Mouse (Mus musculus) limb, embryonic 11.5 days (tissue): Measurements from ENCODE around the gene Nubp2. TPM values are rescaled to one million over a fixed set of nuclear protein-coding genes. Genes with fewer than 3 reads are reported as not detected.

Experiments
- ATAC-seq: fragments of 200-750 bp; cut with Nextera tagmentation; 2 replicates; pipeline ENCODE4 v1.8.0; 2017; ENCODE audit warnings: low read depth; ENCODE audit not compliant: insufficient number of reproducible peaks, low FRiP score, low TSS enrichment
- DNase-seq: peaks from one replicate; pipeline ENCODE4 v3.0.0-alpha.2; 2015; ENCODE audit warnings: low spot score
- H3K27ac ChIP-seq: fragments of 300-500 bp; sonication (generic); replicated peaks from 2 replicates; pipeline ENCODE4 v1.5.1; 2014; ENCODE audit warnings: low read depth, mild to moderate bottlenecking, low read length
- H3K27me3 ChIP-seq: fragments of 300-500 bp; sonication (generic); 2 replicates; pipeline ENCODE4 v1.6.1; 2014; ENCODE audit warnings: mild to moderate bottlenecking, low read length, mixed read lengths; ENCODE audit not compliant: control insufficient read depth, insufficient read depth
- H3K36me3 ChIP-seq: fragments of 300-500 bp; sonication (generic); 2 replicates; pipeline ENCODE4 v1.6.1; 2014; ENCODE audit warnings: mild to moderate bottlenecking, low read length, moderate library complexity, mixed read lengths; ENCODE audit not compliant: control insufficient read depth, insufficient read depth
- H3K4me1 ChIP-seq: fragments of 300-500 bp; sonication (generic); 2 replicates; pipeline ENCODE4 v1.6.1; 2014; ENCODE audit warnings: low read length, mixed read lengths; ENCODE audit not compliant: control insufficient read depth, insufficient read depth
- H3K4me2 ChIP-seq: fragments of 300-500 bp; sonication (generic); 2 replicates; pipeline ENCODE4 v1.6.1; 2014; ENCODE audit warnings: low read depth, mild to moderate bottlenecking, moderate library complexity; ENCODE audit not compliant: severe bottlenecking
- H3K4me3 ChIP-seq: fragments of 300-500 bp; sonication (generic); 2 replicates; pipeline ENCODE4 v1.5.1; 2014; ENCODE audit warnings: low read depth, low read length
- H3K9ac ChIP-seq: fragments of 300-500 bp; sonication (generic); 2 replicates; pipeline ENCODE4 v1.6.1; 2014; ENCODE audit warnings: mild to moderate bottlenecking, low read length
- H3K9me3 ChIP-seq: fragments of 300-500 bp; sonication (generic); 2 replicates; pipeline ENCODE4 v1.6.1; 2016; ENCODE audit warnings: low read length; ENCODE audit not compliant: control insufficient read depth
- WGBS: fragments of 180-500 bp; shearing (Covaris S2); extraction: QIAGEN DNeasy Blood & Tissue Kit; methylation state at CpG from one replicate; pipeline ENCODE4 v1.1.7; 2014; 5-methylcytosine and 5-hydroxymethylcytosine counted together
- polyA plus RNA-seq: library from polyadenylated mRNA; unstranded; fragments of >200 nt; fragmentation: Nextera tagmentation; extraction: Ambion mirVana; gene quantifications from 2 replicates; pipeline ENCODE4 v1.2.1, GENCODE M21; 2014

Nubp2 gene
- polyA plus RNA-seq, 1 experiment from 2014 or later = 65.1 TPM

DNA sequence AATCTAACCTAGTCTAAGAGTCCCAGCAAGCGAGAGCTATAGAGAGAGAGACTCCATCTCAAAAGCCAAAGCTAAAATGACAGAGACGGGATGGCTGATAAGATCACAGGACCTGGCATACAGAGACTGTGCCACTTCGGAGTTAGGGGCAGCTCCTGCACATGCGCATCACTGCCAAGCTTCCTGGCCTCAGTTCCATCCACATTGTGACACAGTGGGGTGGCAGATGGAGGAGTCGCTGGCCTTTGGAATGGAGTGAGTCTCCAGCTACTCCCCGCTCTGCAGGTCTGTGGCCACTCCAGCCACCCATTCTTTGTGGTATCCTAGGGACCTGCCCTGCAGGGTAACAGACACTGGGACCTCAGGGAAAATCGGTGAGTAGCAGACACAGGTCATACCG, 20.4 kb downstream of the Nubp2 start, which contains the start of gene Igfals:
Gene Igfals (plus strand): TSS at position 222 of the 400 bp plus-strand sequence.
- no peaks in the 10 kb centered on the region for H3K9me3 ChIP-seq
- WGBS = 89% methylated on average over 8 of the region's 8 CpGs
- H3K4me1 ChIP-seq = no peaks in the 10 kb centered on the region
- ATAC-seq = no peak
- no peak within 1 kb of the TSS for H3K4me3 ChIP-seq
- no peak within 1 kb of the TSS for H3K27ac ChIP-seq
- DNase-seq = no peak
- H3K36me3 ChIP-seq = 0 out of 2 replicates have a peak, but pooled peaks cover 4% of the 10 kb centered on the region
- H3K4me2 ChIP-seq = no peak within 1 kb of the TSS
- H3K9ac ChIP-seq = no peak within 1 kb of the TSS
- no peaks in the 10 kb centered on the region for H3K27me3 ChIP-seq

GRCm38 (mm10) chr17:24861785-24862184, 24.4 kb downstream of the Nubp2 start:
- ATAC-seq (no peak), DNase-seq (no peak)
- Histone ChIP-seq H3K4me3 (no peak overlapping the region), H3K36me3 (0 out of 2 replicates have a peak, but pooled peaks cover 4% of the 10 kb centered on the region), H3K27me3 (no peaks in the 10 kb centered on the region), H3K4me1 (no peaks in the 10 kb centered on the region), H3K9ac (no peak overlapping the region), H3K27ac (no peak overlapping the region), H3K9me3 (no peaks in the 10 kb centered on the region), H3K4me2 (no peak overlapping the region)
- WGBS = 94% methylated on average over 3 of the region's 3 CpGs

- Histone ChIP-seq H3K27me3 (no peaks in the 10 kb centered on the region), H3K9ac (no peak overlapping the region), H3K36me3 (0 out of 2 replicates have a peak, but pooled peaks cover 4% of the 10 kb centered on the region), H3K27ac (no peak overlapping the region), H3K4me2 (no peak overlapping the region), H3K9me3 (no peaks in the 10 kb centered on the region), H3K4me3 (no peak overlapping the region), H3K4me1 (no peaks in the 10 kb centered on the region)
- DNase-seq (no peak), ATAC-seq (no peak)
- 91% methylated on average over 8 of the region's 8 CpGs for WGBS
Measured at GRCm38 (mm10) chr17:24860076-24860475, 26.1 kb downstream of the Nubp2 start.

DNA sequence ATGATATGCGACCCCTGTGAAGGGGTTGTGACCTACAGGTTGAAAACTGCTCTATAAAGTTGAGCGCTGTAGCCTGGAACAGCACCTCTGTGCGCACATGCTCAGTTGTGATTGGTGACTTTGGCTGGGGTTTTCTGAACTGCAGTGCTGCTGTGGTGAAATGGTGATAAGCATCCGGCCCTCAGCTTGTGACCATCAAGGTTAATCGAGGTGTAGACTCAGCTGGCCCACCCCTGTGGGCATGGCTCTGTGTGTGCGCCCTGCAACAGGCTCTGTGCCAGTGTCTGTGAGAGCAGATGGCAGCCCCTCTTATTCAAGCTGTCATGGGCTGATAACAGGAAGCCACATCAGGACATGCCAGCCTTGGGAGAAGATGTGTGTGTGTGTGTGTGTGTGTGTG, 27.2 kb downstream of the Nubp2 start:
- no peaks in the 10 kb centered on the region for H3K4me1 ChIP-seq
- H3K27ac ChIP-seq = no peak overlapping the region
- no peak overlapping the region for H3K4me2 ChIP-seq
- no peak overlapping the region for H3K9ac ChIP-seq
- H3K36me3 ChIP-seq = 0 out of 2 replicates have a peak, but pooled peaks cover 4% of the 10 kb centered on the region
- DNase-seq = no peak
- no peak overlapping the region for H3K4me3 ChIP-seq
- 89% methylated on average over 6 of the region's 6 CpGs for WGBS
- no peaks in the 10 kb centered on the region for H3K9me3 ChIP-seq
- no peak for ATAC-seq
- no peaks in the 10 kb centered on the region for H3K27me3 ChIP-seq

GRCm38 (mm10) chr17:24857831-24858470, 28.2 kb downstream of the Nubp2 start:
- H3K9me3 ChIP-seq = no peaks in the 10 kb centered on the region
- H3K4me1 ChIP-seq = no peaks in the 10 kb centered on the region
- H3K9ac ChIP-seq = no peak overlapping the region
- WGBS = 80% methylated on average over 8 of the region's 8 CpGs
- ATAC-seq (no peak), DNase-seq (no peak)
- H3K36me3 ChIP-seq = 0 out of 2 replicates have a peak, but pooled peaks cover 4% of the 10 kb centered on the region
- no peak overlapping the region for H3K4me2 ChIP-seq
- H3K27me3 ChIP-seq = no peaks in the 10 kb centered on the region
- no peak overlapping the region for H3K4me3 ChIP-seq
- no peak overlapping the region for H3K27ac ChIP-seq

GRCm38 (mm10) chr17:24856589-24856988, 29.6 kb downstream of the Nubp2 start:
- WGBS = 89% methylated on average over 13 of the region's 13 CpGs
- DNase-seq (no peak), ATAC-seq (no peak)
- H3K27me3 ChIP-seq = 0 out of 2 replicates have a peak, but pooled peaks cover under 1% of the 10 kb centered on the region
- no peaks in the 10 kb centered on the region for H3K4me1 ChIP-seq
- no peak overlapping the region for H3K27ac ChIP-seq
- 0 out of 2 replicates have a peak, but pooled peaks cover under 1% of the 10 kb centered on the region for H3K36me3 ChIP-seq
- no peak overlapping the region for H3K9ac ChIP-seq
- no peaks in the 10 kb centered on the region for H3K9me3 ChIP-seq
- no peak overlapping the region for H3K4me2 ChIP-seq
- H3K4me3 ChIP-seq = no peak overlapping the region

GRCm38 (mm10) chr17:24855838-24856464, 30.2 kb downstream of the Nubp2 start:
- H3K4me1 ChIP-seq = no peaks in the 10 kb centered on the region
- WGBS = 87% methylated on average over 3 of the region's 3 CpGs
- no peak overlapping the region for H3K9ac ChIP-seq
- H3K27ac ChIP-seq = no peak overlapping the region
- 0 out of 2 replicates have a peak, but pooled peaks cover 6% of the 10 kb centered on the region for H3K27me3 ChIP-seq
- no peak for DNase-seq
- H3K4me3 ChIP-seq = no peak overlapping the region
- no peaks in the 10 kb centered on the region for H3K36me3 ChIP-seq
- no peak overlapping the region for H3K4me2 ChIP-seq
- ATAC-seq = no peak
- H3K9me3 ChIP-seq = no peaks in the 10 kb centered on the region

DNA sequence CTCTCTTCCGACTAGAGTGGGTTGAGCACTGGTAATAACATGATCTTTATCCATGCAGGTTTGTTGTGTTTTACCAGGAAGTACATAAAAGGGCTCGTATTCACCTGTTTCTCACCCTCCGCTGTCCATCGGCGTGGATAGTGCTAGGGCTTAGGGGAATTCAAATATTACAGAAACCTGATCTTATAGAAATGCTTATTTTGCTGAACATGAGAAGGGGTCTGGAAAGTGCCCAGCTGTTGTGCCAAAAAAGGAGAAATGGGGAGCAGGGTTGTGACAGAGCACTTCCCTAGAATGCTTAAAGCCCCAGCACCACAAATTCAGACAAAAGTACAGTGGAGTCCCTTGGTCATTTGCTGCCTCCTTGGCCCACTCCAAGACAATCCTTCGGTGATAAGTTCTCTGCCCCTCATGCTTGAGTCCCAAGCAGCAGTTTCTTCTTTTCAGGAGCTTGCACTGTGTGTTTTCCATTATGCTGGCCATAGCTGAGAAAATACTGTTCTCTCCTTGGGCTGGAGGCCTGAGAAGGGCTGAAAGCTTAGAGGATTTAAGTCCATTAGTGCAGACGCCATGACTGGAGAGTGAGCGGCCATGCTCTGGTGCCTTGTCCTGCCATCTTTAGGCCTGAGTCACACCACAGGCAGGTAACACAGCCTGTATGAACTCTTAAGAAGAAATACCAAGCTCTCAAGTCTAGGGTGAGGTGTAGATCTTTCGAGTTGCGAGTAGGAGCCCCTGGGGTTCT, 34.6 kb downstream of the Nubp2 start:
- no peak for DNase-seq
- WGBS = 82% methylated on average over 10 of the region's 10 CpGs
- H3K27ac ChIP-seq = no peak overlapping the region

More for the DNA sequence above, 34.6 kb downstream of the Nubp2 start:
- peaks cover 3% of the 10 kb centered on the region; the same call in 1 of the 2 replicates for H3K4me1 ChIP-seq
- no peaks in the 10 kb centered on the region for H3K9me3 ChIP-seq
- peak overlapping the region; percentile 87; the same call in 1 of the 2 replicates for H3K4me2 ChIP-seq
- H3K36me3 ChIP-seq = no peaks in the 10 kb centered on the region
- 0 out of 2 replicates have a peak, but pooled peaks cover 6% of the 10 kb centered on the region for H3K27me3 ChIP-seq
- H3K4me3 ChIP-seq = no peak overlapping the region
- ATAC-seq = no peak
- no peak overlapping the region for H3K9ac ChIP-seq
